Mouse (Mus musculus): ENCODE data around the gene Nrxn2. TPM values are rescaled to one million over a fixed set of nuclear protein-coding genes. Genes with fewer than 3 reads are reported as not detected.
A peak's percentile ranks its signal among the peaks of the same experiment; 100 is the strongest.

Nrxn2 gene
- polyA plus RNA-seq, 1 experiment from 2014 or later: 14.5 TPM

GRCm38 (mm10) chr19:6416894-6417761 lies 1.4 kb upstream of the Nrxn2 start:
- ATAC-seq (ENCODE audit: insufficient read depth, low FRiP score, low TSS enrichment): no peak
- Histone ChIP-seq H3K27me3 (ENCODE audit: control insufficient read depth, insufficient read depth, low read length) (peaks cover 16% of the 10 kb centered on the region), H3K27ac (ENCODE audit: low read depth, low read length) (peak overlapping the region; percentile 64; the same call in 1 of the 2 replicates)

GRCm38 (mm10) chr19:6418984-6419692 lies 607 bp downstream of the Nrxn2 start:
- peaks cover 21% of the 10 kb centered on the region for H3K27me3 ChIP-seq (ENCODE audit: control insufficient read depth, insufficient read depth, low read length)
- H3K9me3 ChIP-seq (ENCODE audit: control insufficient read depth, low read length): no peaks in the 10 kb centered on the region
- peak overlapping the region; percentile 71 for H3K4me2 ChIP-seq (ENCODE audit: low read depth)
- peak overlapping the region; percentile 45 for H3K4me3 ChIP-seq (ENCODE audit: low read depth, low read length)
- 6% methylated on average over 21 of the region's 23 CpGs for WGBS
- ATAC-seq (ENCODE audit: insufficient read depth, low FRiP score, low TSS enrichment) (0 out of 2 replicates have a peak, but pooled peaks have one; percentile 22), DNase-seq (ENCODE audit: low spot score) (no peak)
- 0 out of 2 replicates have a peak overlapping the region, but pooled peaks have one; percentile 34 for H3K27ac ChIP-seq (ENCODE audit: low read depth, low read length)
- H3K9ac ChIP-seq (ENCODE audit: low read length): peak overlapping the region; percentile 55
- no peaks in the 10 kb centered on the region for H3K36me3 ChIP-seq (ENCODE audit: control insufficient read depth, insufficient read depth, low read length)
- peaks cover 25% of the 10 kb centered on the region for H3K4me1 ChIP-seq (ENCODE audit: control insufficient read depth, insufficient read depth, low read length)

More at GRCm38 (mm10) chr19:6416894-6417761, 1.4 kb upstream of the Nrxn2 start:
- no peak for DNase-seq (ENCODE audit: low spot score)
- Histone ChIP-seq H3K36me3 (ENCODE audit: control insufficient read depth, insufficient read depth, low read length) (no peaks in the 10 kb centered on the region), H3K9me3 (ENCODE audit: control insufficient read depth, low read length) (no peaks in the 10 kb centered on the region), H3K4me3 (ENCODE audit: low read depth, low read length) (no peak overlapping the region), H3K9ac (ENCODE audit: low read length) (peak overlapping the region; percentile 10; the same call in 1 of the 2 replicates), H3K4me2 (ENCODE audit: low read depth) (no peak overlapping the region), H3K4me1 (ENCODE audit: control insufficient read depth, insufficient read depth, low read length) (peaks cover 25% of the 10 kb centered on the region)
- 69% methylated on average over 12 of the region's 12 CpGs for WGBS

- DNase-seq (ENCODE audit: low spot score) (no peak), ATAC-seq (ENCODE audit: insufficient read depth, low FRiP score, low TSS enrichment) (no peak)
- Histone ChIP-seq H3K4me3 (ENCODE audit: low read depth, low read length) (peak overlapping the region; percentile 45), H3K36me3 (ENCODE audit: control insufficient read depth, insufficient read depth, low read length) (no peaks in the 10 kb centered on the region), H3K27ac (ENCODE audit: low read depth, low read length) (no peak overlapping the region), H3K4me1 (ENCODE audit: control insufficient read depth, insufficient read depth, low read length) (peaks cover 25% of the 10 kb centered on the region), H3K4me2 (ENCODE audit: low read depth) (peak overlapping the region; percentile 71), H3K27me3 (ENCODE audit: control insufficient read depth, insufficient read depth, low read length) (peaks cover 21% of the 10 kb centered on the region), H3K9ac (ENCODE audit: low read length) (no peak overlapping the region), H3K9me3 (ENCODE audit: control insufficient read depth, low read length) (no peaks in the 10 kb centered on the region)
- 57% methylated on average over 9 of the region's 9 CpGs for WGBS
Measured at GRCm38 (mm10) chr19:6419805-6420310, 1.3 kb downstream of the Nrxn2 start.

GRCm38 (mm10) chr19:6420481-6421210 lies 2.1 kb downstream of the Nrxn2 start:
- ATAC-seq (ENCODE audit: insufficient read depth, low FRiP score, low TSS enrichment) (no peak), DNase-seq (ENCODE audit: low spot score) (no peak)
- Histone ChIP-seq H3K27me3 (ENCODE audit: control insufficient read depth, insufficient read depth, low read length) (peaks cover 21% of the 10 kb centered on the region), H3K9ac (ENCODE audit: low read length) (no peak overlapping the region), H3K4me3 (ENCODE audit: low read depth, low read length) (peak overlapping the region; percentile 45; the same call in 1 of the 2 replicates), H3K36me3 (ENCODE audit: control insufficient read depth, insufficient read depth, low read length) (no peaks in the 10 kb centered on the region), H3K27ac (ENCODE audit: low read depth, low read length) (no peak overlapping the region), H3K4me2 (ENCODE audit: low read depth) (no peak overlapping the region), H3K9me3 (ENCODE audit: control insufficient read depth, low read length) (no peaks in the 10 kb centered on the region), H3K4me1 (ENCODE audit: control insufficient read depth, insufficient read depth, low read length) (peaks cover 18% of the 10 kb centered on the region)
- WGBS: 53% methylated on average over 19 of the region's 19 CpGs

GRCm38 (mm10) chr19:6421211-6421590 lies 2.7 kb downstream of the Nrxn2 start:
- peaks cover 27% of the 10 kb centered on the region for H3K27me3 ChIP-seq (ENCODE audit: control insufficient read depth, insufficient read depth, low read length)
- no peaks in the 10 kb centered on the region for H3K9me3 ChIP-seq (ENCODE audit: control insufficient read depth, low read length)
- ATAC-seq (ENCODE audit: insufficient read depth, low FRiP score, low TSS enrichment) (no peak), DNase-seq (ENCODE audit: low spot score) (no peak)
- no peak overlapping the region for H3K27ac ChIP-seq (ENCODE audit: low read depth, low read length)
- H3K4me2 ChIP-seq (ENCODE audit: low read depth): no peak overlapping the region
- no peak overlapping the region for H3K9ac ChIP-seq (ENCODE audit: low read length)
- WGBS: 79% methylated on average over 9 of the region's 9 CpGs
- no peak overlapping the region for H3K4me3 ChIP-seq (ENCODE audit: low read depth, low read length)
- H3K4me1 ChIP-seq (ENCODE audit: control insufficient read depth, insufficient read depth, low read length): peaks cover 13% of the 10 kb centered on the region
- no peaks in the 10 kb centered on the region for H3K36me3 ChIP-seq (ENCODE audit: control insufficient read depth, insufficient read depth, low read length)

- Histone ChIP-seq H3K9me3 (ENCODE audit: control insufficient read depth, low read length) (no peaks in the 10 kb centered on the region), H3K9ac (ENCODE audit: low read length) (no peak overlapping the region), H3K4me1 (ENCODE audit: control insufficient read depth, insufficient read depth, low read length) (peaks cover 5% of the 10 kb centered on the region), H3K4me2 (ENCODE audit: low read depth) (no peak overlapping the region), H3K27me3 (ENCODE audit: control insufficient read depth, insufficient read depth, low read length) (peaks cover 35% of the 10 kb centered on the region), H3K27ac (ENCODE audit: low read depth, low read length) (no peak overlapping the region), H3K36me3 (ENCODE audit: control insufficient read depth, insufficient read depth, low read length) (no peaks in the 10 kb centered on the region), H3K4me3 (ENCODE audit: low read depth, low read length) (no peak overlapping the region)
- WGBS: 72% methylated on average over 7 of the region's 7 CpGs
- ATAC-seq (ENCODE audit: insufficient read depth, low FRiP score, low TSS enrichment) (no peak), DNase-seq (ENCODE audit: low spot score) (no peak)
Measured at GRCm38 (mm10) chr19:6422014-6422413, 3.5 kb downstream of the Nrxn2 start.

- no peaks in the 10 kb centered on the region for H3K36me3 ChIP-seq (ENCODE audit: control insufficient read depth, insufficient read depth, low read length)
- no peaks in the 10 kb centered on the region for H3K9me3 ChIP-seq (ENCODE audit: control insufficient read depth, low read length)
- H3K9ac ChIP-seq (ENCODE audit: low read length): no peak overlapping the region
- peaks cover 2% of the 10 kb centered on the region for H3K4me1 ChIP-seq (ENCODE audit: control insufficient read depth, insufficient read depth, low read length)
- WGBS: 92% methylated on average over 16 of the region's 16 CpGs
- H3K4me3 ChIP-seq (ENCODE audit: low read depth, low read length): no peak overlapping the region
- no peak overlapping the region for H3K27ac ChIP-seq (ENCODE audit: low read depth, low read length)
- no peak overlapping the region for H3K4me2 ChIP-seq (ENCODE audit: low read depth)
- H3K27me3 ChIP-seq (ENCODE audit: control insufficient read depth, insufficient read depth, low read length): peaks cover 47% of the 10 kb centered on the region
- DNase-seq (ENCODE audit: low spot score) (no peak), ATAC-seq (ENCODE audit: insufficient read depth, low FRiP score, low TSS enrichment) (no peak)
Measured at GRCm38 (mm10) chr19:6423241-6423640, 4.7 kb downstream of the Nrxn2 start.

- H3K4me1 ChIP-seq (ENCODE audit: control insufficient read depth, insufficient read depth, low read length): peaks cover 11% of the 10 kb centered on the region
- H3K9me3 ChIP-seq (ENCODE audit: control insufficient read depth, low read length): no peaks in the 10 kb centered on the region
- no peak overlapping the region for H3K4me2 ChIP-seq (ENCODE audit: low read depth)
- DNase-seq (ENCODE audit: low spot score) (no peak), ATAC-seq (ENCODE audit: insufficient read depth, low FRiP score, low TSS enrichment) (no peak)
- no peak overlapping the region for H3K4me3 ChIP-seq (ENCODE audit: low read depth, low read length)
- no peaks in the 10 kb centered on the region for H3K36me3 ChIP-seq (ENCODE audit: control insufficient read depth, insufficient read depth, low read length)
- peaks cover 58% of the 10 kb centered on the region for H3K27me3 ChIP-seq (ENCODE audit: control insufficient read depth, insufficient read depth, low read length)
- H3K27ac ChIP-seq (ENCODE audit: low read depth, low read length): no peak overlapping the region
- 69% methylated on average over 8 of the region's 8 CpGs for WGBS
- H3K9ac ChIP-seq (ENCODE audit: low read length): no peak overlapping the region
Measured at GRCm38 (mm10) chr19:6424137-6424881, 5.8 kb downstream of the Nrxn2 start.

All from neural tube, embryonic 11.5 days (tissue).